Comparison of ENCODE assay signal across 8 mouse cellular contexts in the genomic region with DNA sequence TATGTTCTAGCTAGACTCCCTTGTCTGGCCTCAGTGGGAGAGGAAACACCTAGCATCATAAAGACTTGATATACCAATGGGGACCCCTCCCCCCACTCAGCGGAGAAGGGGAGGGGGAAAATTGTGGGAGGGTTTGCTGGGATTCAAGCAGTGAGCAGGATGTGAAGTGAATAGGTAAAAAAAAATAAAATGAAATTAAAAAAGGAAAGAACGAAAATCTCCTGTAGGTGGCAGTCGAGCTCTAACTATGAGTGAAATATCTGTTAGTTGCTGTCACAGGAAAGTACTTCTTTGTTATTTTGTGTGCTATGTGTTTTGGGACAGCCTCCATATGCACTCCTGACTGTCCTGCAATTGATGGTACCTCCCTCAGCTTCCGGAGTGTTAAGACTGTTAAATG.
DNase-seq lines count a peak whose midpoint lies in the region; ATAC-seq lines count a peak whose summit lies in the region.

No protein-coding gene starts in this region.

- H3K4me3 ChIP-seq in forebrain, embryonic 11.5 days (ENCODE audit: low read depth, low read length) = no peak overlapping the region
- no peak overlapping the region for H3K4me3 ChIP-seq in forebrain, embryonic 10.5 days
- H3K4me3 ChIP-seq in kidney, embryonic 16.5 days (ENCODE audit: low read length) = no peak overlapping the region

- ATAC-seq in forebrain, embryonic 11.5 days (replicated peaks; ENCODE audit: low FRiP score) = peak; percentile 53; the same call in 1 of the 2 replicates
- ATAC-seq in kidney, embryonic 16.5 days (ENCODE audit: low FRiP score, low TSS enrichment) = 0 out of 2 replicates have a peak, but pooled peaks have one; percentile 23

- 18% methylated on average over 4 of the region's 4 CpGs for WGBS in forebrain, embryonic 11.5 days
- 25% methylated on average over 4 of the region's 4 CpGs for WGBS in forebrain, embryonic 10.5 days
- WGBS in kidney, embryonic 16.5 days = 15% methylated on average over 4 of the region's 4 CpGs

- H3K4me2 ChIP-seq in forebrain, embryonic 11.5 days (ENCODE audit: low read depth, low read length, severe bottlenecking) = no peak overlapping the region
- no peak overlapping the region for H3K4me2 ChIP-seq in kidney, embryonic 16.5 days (replicated peaks; ENCODE audit: low read depth, low read length)

- H3K9me3 ChIP-seq in forebrain, embryonic 11.5 days (ENCODE audit: control insufficient read depth, low read length) = no peaks in the 10 kb centered on the region
- no peaks in the 10 kb centered on the region for H3K9me3 ChIP-seq in forebrain, embryonic 10.5 days
- no peaks in the 10 kb centered on the region for H3K9me3 ChIP-seq in kidney, embryonic 16.5 days (ENCODE audit: low read length)

- H3K36me3 ChIP-seq in forebrain, embryonic 11.5 days (ENCODE audit: control insufficient read depth, insufficient read depth, low read length) = no peaks in the 10 kb centered on the region
- H3K36me3 ChIP-seq in forebrain, embryonic 10.5 days (replicated peaks) = no peaks in the 10 kb centered on the region
- no peaks in the 10 kb centered on the region for H3K36me3 ChIP-seq in kidney, embryonic 16.5 days (ENCODE audit: insufficient read depth, low read length)

- no peaks in the 10 kb centered on the region for H3K27me3 ChIP-seq in forebrain, embryonic 11.5 days (ENCODE audit: control insufficient read depth, insufficient read depth, low read length)
- no peaks in the 10 kb centered on the region for H3K27me3 ChIP-seq in forebrain, embryonic 10.5 days (ENCODE audit: poor library complexity, severe bottlenecking)
- no peaks in the 10 kb centered on the region for H3K27me3 ChIP-seq in kidney, embryonic 16.5 days (ENCODE audit: insufficient read depth, low read length)

- no peak overlapping the region for H3K9ac ChIP-seq in forebrain, embryonic 11.5 days (ENCODE audit: low read length)
- H3K9ac ChIP-seq in kidney, embryonic 16.5 days (replicated peaks; ENCODE audit: low read length) = no peak overlapping the region

- no peak overlapping the region for H3K27ac ChIP-seq in forebrain, embryonic 11.5 days (ENCODE audit: low read depth, low read length)
- H3K27ac ChIP-seq in forebrain, embryonic 10.5 days = no peak overlapping the region
- no peak overlapping the region for H3K27ac ChIP-seq in kidney, embryonic 16.5 days (ENCODE audit: low read length)

- DNase-seq in forebrain, embryonic 11.5 days (ENCODE audit: low spot score) = no peak
- DNase-seq in forebrain, embryonic 10.5 days (ENCODE audit: extremely low spot score, low spot score) = no peak
- peak; percentile 18 for DNase-seq in right cerebral cortex, postnatal 4 days
- no peak for DNase-seq in right cerebral cortex, postnatal 14 days
- peak; percentile 21 for DNase-seq in retina, postnatal 7 days (ENCODE audit: low read depth, low spot score)
- no peak for DNase-seq in spleen, adult 12 weeks (ENCODE audit: low spot score)
- DNase-seq in adrenal gland, postnatal 25 days = no peak

- no peaks in the 10 kb centered on the region for H3K4me1 ChIP-seq in forebrain, embryonic 11.5 days (replicated peaks; ENCODE audit: control insufficient read depth, insufficient read depth, low read length)
- H3K4me1 ChIP-seq in forebrain, embryonic 10.5 days = no peaks in the 10 kb centered on the region
- no peaks in the 10 kb centered on the region for H3K4me1 ChIP-seq in kidney, embryonic 16.5 days (ENCODE audit: insufficient read depth, low read length)

Comparison
In these comparisons a context has a peak if more than half of its experiments do, and no peak if none do; other contexts are left out.
1. DNase-seq: peak in right cerebral cortex, postnatal 4 days (single experiment) and retina, postnatal 7 days (single experiment); none in forebrain, embryonic 11.5 days (single experiment), forebrain, embryonic 10.5 days (single experiment), right cerebral cortex, postnatal 14 days (single experiment), spleen, adult 12 weeks (single experiment) and adrenal gland, postnatal 25 days (single experiment).